Mouse (Mus musculus): Measurements from ENCODE around the gene Hes1. TPM values are rescaled to one million over a fixed set of nuclear protein-coding genes. Genes with fewer than 3 reads are reported as not detected.

The Hes1 gene
- 1 to 10 TPM; 1.7 to 6.7 TPM for total RNA-seq (2023)

GRCm38 (mm10) chr16:30063984-30064453, at the start of gene Hes1:
TSS of gene Hes1 (plus strand) at chr16:30064384.

Other genes starting within 250 kb of the Hes1 start
- not detected for gene Cpn2, start 203.1 kb downstream of the Hes1 start, total RNA-seq (2023)
- not detected for gene Lrrc15, start 218.9 kb downstream of the Hes1 start, total RNA-seq (2023)
- 1 to 10 TPM; 1.5 to 2.1 TPM for gene Gp5, start 246.4 kb downstream of the Hes1 start, total RNA-seq (2023)

Data from T-cell, adult 66 days (primary cell).